Mouse (Mus musculus) adrenal gland, adult 2 months (tissue): ENCODE results near the gene Tctex1d4. TPM values are rescaled to one million over a fixed set of nuclear protein-coding genes. Genes with fewer than 3 reads are reported as not detected.
A peak's percentile ranks its signal among the peaks of the same experiment; 100 is the strongest.

Experiments
- DNase-seq: peaks from one replicate; pipeline ENCODE4 v3.0.0; 2021
- long read RNA-seq: library from polyadenylated mRNA; stranded (forward); transcript quantifications from one replicate; pipeline ENCODE4 v2.0.0, GENCODE M21; 2021
- polyA plus RNA-seq: library from polyadenylated mRNA; depleted of rRNA; stranded (reverse); fragments of >200 nt; gene quantifications from 2 replicates; pipeline ENCODE4 v1.2.3, GENCODE M21; 2012; rRNA removed
- total RNA-seq, 2 experiments: library from RNA; stranded (reverse); gene quantifications; 2 replicates each; pipeline ENCODE4 v1.2.3; 2021

The Tctex1d4 gene
- total RNA-seq, result not detected
- 0.45 TPM in 1 of 2 replicates, not detected in the other for polyA plus RNA-seq
- long read RNA-seq, result 0 reads

DNA sequence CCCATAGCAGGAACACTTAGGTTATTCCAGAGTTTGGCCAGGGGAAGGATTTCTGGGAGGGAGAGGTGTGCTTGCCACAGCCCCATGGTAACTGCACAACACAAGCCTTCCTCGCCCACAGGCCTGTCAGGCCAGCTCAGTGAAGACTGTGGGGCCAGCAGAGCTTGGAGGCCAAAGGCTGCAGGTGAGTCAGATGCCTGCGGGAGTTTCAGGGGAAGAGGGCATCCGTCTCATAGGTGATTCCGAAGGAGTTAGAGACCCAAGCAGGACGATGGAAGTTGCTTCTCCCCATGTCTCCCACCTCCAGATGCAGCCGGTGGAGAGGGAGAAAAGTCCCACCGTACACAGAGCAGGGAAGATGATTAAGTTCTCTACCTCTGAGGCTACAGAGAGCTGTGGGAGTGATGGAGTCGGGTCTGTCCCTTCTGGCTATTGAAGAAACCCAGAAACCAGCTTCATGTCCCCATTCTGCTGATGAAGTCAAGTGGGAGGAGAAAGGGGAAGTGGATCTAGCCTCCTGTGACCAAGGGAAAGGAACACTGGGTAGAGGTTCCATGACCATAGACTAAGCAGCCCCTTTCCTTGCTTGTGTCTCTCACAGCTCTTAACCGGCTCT, at the start of gene Tctex1d4:
TSS of gene Tctex1d4 (plus strand) at position 120 of the 616 bp plus-strand sequence.
- DNase-seq, result no peak

DNA sequence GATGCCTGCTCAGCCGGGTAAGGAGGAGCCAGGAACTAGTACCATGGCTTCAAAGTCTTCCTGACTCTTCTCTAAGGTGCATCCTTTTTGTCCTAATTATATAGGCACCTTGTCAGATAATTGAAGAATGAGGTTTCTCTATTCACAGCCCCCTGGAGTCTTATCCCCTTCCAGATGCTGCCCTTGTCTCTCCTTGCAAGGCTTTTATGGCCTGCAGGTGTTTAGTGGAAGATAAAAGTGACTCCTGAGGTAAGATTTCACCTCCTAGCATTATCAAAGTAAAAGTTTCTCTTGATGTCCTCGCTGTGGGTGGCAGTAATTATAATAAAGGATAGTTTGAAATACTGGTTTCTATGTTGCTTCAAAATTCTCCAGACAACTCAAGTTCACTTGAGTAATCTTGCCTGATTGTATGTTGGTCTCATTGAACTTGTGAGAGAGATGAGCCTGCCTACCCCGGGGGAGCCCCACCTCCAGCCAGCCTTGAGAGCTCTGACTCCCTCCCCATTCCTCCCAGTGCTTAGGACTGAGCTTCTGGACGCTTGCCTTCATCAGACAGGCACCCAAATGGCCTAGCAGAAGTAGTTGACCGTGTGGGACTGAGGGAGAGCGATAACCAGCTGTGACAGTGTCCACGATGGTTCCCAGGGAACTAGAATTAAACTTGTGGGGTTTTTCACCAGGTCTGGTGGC, 38.5 kb upstream of the Tctex1d4 start:
- DNase-seq, result peak; percentile 52

GRCm38 (mm10) chr4:117090586-117090985, 36.0 kb upstream of the Tctex1d4 start:
- DNase-seq, result no peak

- DNase-seq, result peak; percentile 53
Measured at GRCm38 (mm10) chr4:117094626-117095361, 31.8 kb upstream of the Tctex1d4 start.

GRCm38 (mm10) chr4:117095551-117096452, 30.8 kb upstream of the Tctex1d4 start, which contains the start of gene Ptch2:
Gene Ptch2, plus strand, starts transcription at chr4:117096075.
- DNase-seq, result peak; percentile 81

GRCm38 (mm10) chr4:117096666-117097065, 29.9 kb upstream of the Tctex1d4 start:
- peak; percentile 43 for DNase-seq

DNA sequence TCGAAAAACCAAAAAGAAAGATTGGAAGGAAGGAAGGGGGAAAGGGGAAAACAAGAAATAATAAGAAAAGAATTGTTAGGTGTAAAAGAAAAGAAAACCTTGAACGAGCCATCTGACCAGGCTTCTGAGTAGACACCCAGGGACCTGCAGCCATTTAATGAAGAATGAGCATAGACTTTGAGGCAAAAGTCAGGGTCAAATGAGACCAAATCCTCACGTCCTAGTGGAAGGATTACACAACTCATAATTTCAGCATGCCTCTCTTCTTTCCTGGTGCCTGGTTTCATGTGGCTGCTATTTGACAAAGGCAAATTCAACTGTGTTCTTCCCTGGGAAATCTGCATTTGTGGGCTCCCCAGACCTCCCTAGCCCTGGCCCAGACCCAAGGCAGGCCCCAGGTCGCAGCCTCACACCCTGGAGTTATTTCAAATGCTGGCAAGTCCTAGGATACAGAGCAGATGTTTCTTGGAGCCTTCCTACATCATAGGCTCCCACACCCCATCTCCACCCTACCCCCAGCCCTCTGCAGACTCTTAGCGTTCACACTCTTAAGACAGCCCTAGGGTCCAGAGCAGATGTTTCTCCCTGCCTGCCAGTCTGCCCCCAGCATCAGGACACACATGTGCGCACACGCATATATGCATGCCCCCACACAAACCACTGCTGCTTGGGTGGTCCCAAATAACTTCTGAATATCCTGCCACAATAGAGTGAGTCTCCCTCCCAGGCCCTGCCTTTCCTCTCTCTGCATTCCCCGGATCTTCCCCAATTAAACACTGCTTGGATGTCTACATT, 28.4 kb upstream of the Tctex1d4 start:
- peak; percentile 40 for DNase-seq

DNA sequence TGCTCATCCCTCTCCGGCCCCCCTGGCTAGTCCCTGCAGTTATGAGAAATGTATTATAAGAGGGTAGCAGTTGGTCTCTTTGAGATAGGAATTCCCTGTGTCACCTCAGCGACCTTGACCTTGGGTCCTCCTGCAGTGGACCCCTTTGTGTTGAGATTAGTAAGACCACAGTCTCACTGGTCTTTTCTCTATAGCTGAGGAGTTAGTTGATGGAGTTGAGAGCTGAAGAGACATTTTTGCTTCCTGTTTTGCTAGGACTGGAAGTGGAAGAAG, 27.9 kb upstream of the Tctex1d4 start:
- no peak for DNase-seq

DNA sequence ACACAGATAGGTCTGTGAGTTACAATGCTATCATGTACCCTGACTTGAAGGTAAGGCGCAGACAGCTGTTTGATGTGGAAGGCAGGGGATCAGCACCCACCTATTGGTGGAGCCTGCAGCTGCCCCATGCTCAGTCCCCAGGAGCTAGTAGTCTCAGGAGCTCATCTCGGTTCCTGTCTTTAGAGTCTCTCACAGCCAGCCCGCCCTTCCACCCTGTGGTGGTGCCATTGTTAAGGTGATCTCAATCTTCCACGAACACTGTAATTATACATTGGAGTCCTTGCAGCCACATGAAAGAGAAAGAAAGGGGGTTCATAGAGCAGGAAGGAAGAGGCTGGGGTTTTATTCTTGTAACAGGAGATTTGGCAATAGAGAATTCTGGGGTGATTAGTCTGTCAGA, 26.6 kb upstream of the Tctex1d4 start:
- no peak for DNase-seq

DNA sequence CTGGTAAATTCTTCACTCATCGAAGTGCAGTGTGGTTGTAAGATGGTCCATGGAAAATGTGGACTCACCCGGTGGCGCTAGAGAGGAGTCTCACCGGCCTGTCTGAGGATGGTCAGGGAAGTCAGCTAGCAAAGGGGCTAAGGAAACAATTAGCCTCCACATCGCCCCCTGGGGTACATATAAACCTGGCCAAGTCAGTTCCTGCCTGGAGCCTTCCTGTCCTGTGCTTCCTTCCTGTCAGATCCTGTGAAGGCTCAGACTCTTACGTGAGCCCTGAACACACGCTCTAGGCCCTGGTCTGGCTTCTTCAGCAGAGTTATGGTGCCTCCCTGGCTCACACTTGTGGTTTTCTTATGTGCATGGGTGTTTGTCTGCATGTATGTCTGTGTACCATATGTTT, 25.4 kb upstream of the Tctex1d4 start:
- no peak for DNase-seq

- DNase-seq, result no peak
Measured at GRCm38 (mm10) chr4:117104672-117105071, 21.9 kb upstream of the Tctex1d4 start.

GRCm38 (mm10) chr4:117105127-117105526, 21.5 kb upstream of the Tctex1d4 start:
- DNase-seq, result peak; percentile 42

- DNase-seq, result no peak
Measured at GRCm38 (mm10) chr4:117107813-117108523, 18.6 kb upstream of the Tctex1d4 start.

- no peak for DNase-seq
Measured at GRCm38 (mm10) chr4:117108524-117108849, 18.1 kb upstream of the Tctex1d4 start.

GRCm38 (mm10) chr4:117109330-117109729, 17.3 kb upstream of the Tctex1d4 start:
- no peak for DNase-seq

DNA sequence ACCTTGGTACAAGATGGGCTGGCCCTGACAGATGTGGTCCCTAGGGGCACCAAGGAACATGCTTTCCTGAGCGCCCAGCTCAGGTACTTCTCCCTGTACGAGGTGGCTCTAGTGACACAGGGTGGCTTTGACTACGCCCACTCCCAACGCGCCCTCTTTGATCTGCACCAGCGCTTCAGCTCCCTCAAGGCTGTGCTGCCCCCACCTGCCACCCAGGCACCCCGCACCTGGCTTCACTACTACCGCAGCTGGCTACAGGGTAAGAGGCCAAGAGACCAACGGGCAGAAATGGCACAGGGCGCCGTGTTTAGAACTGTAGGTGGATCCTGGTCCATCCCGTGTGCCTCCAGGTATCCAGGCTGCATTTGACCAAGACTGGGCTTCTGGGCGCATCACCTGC, 16.3 kb upstream of the Tctex1d4 start:
- no peak for DNase-seq

DNA sequence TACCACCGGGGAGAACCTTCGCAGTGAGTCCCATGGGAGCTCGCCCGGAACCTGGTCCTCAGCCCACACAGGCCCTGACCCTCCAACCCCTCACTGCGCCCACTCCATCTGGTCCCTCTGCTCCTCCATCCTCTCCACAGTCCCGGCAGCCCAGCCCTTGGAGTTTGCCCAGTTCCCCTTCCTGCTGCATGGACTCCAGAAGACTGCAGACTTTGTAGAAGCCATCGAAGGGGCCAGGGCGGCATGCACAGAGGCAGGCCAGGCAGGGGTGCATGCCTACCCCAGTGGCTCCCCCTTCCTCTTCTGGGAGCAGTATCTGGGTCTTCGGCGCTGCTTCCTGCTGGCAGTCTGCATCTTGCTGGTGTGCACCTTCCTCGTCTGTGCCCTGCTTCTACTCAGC, 15.6 kb upstream of the Tctex1d4 start:
- no peak for DNase-seq

- no peak for DNase-seq
Measured at GRCm38 (mm10) chr4:117113237-117113636, 13.4 kb upstream of the Tctex1d4 start.

GRCm38 (mm10) chr4:117115592-117115991, 11.0 kb upstream of the Tctex1d4 start:
- DNase-seq, result no peak

DNA sequence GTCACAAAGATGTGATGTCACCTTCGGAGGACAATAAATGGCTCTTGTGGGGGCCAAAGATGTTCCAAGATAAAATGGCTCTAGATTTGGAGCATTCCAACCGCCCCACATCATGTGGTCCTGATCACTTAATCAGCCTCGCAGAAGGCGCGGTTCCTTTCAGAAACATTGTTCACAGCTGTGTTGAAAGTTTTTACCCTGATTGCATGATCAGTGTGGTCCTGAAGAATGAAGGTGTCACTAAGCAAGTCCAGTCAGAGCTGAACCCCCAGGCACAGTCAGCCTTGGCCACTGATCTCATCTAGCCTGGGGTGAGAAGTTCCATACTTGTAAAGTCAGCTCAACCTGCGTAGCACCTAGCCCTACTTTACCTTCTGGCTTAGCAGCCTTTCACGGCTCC, 8.7 kb upstream of the Tctex1d4 start:
- no peak for DNase-seq

DNA sequence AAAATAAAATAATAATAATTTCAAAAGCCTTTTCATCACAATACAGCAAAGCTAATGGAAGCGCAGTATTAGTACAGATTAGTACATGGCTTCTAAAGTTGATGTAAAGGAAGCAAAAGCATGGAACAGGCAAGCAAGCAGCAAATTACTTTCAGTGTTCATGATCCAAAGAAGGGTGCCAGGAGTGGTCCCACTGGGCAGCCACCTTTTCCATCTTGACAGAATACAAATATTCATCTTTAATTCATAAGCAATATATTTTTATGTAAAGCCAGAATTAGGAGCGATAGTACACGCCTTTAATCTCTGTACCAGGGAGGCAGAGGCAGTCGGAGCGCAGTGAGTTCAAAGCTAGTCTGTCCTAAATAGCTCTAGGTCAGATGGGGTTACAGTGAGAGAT, 7.0 kb upstream of the Tctex1d4 start:
- DNase-seq, result no peak
